In the genomic region with DNA sequence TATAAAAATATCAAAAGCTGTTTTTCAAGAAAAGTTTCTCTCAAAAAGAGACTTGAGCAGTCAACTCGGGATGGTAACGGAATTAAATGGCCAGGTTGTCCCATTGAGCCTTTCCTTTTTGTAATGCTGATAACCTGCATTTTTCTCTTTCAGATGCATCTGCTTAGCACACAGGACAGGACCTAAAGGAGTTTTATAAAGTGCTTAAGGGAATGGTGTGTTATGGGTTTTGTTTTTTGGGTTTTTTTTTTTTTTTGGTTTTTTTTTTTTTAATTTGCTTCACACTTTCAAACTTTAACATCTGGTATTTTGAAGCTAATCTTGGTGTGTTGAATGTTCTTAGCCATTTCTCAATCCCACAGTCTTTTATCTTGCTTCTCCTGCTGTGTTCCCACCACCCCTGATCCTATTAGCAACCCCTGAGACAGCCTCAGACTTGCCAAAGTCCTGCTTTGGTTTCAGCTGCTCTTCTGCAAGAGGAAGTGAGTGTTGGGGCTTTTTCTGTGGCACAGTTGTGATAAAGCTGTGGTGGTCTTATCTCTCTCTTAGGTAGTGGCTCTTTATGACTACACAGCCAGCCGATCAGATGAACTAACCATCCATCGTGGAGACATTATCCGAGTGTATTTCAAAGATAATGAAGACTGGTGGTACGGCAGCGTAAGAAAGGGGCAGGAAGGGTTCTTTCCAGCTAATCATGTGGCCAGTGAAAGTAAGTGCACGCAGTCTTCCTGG, we compare ENCODE assay signal across 8 mouse cellular contexts.
DNase-seq lines count a peak whose midpoint lies in the region; ATAC-seq and TF ChIP-seq lines count a peak whose summit lies in the region.

No protein-coding gene starts in this region.

- no peaks in the 10 kb centered on the region for H3K9me3 ChIP-seq in midbrain, embryonic 10.5 days (replicated peaks)
- no peaks in the 10 kb centered on the region for H3K9me3 ChIP-seq in midbrain, postnatal 0 days (ENCODE audit: low read length)
- no peaks in the 10 kb centered on the region for H3K9me3 ChIP-seq in megakaryocyte, embryonic 14.5 days

- no peak for ATAC-seq in midbrain, postnatal 0 days (ENCODE audit: low FRiP score)
- peak; percentile 10; the same call in 1 of the 2 replicates for ATAC-seq in erythroid progenitor cell, adult 5-6 weeks (replicated peaks; ENCODE audit: low FRiP score, poor library complexity, severe bottlenecking)
- no peak for ATAC-seq in activated CD4-positive, CD25-positive, alpha-beta regulatory T cell, adult 4 months

- TF ChIP-seq CTCF in midbrain, postnatal 0 days (IDR thresholded peaks at IDR 0.05): no peak

- peaks cover 23% of the 10 kb centered on the region for H3K27me3 ChIP-seq in midbrain, embryonic 10.5 days (ENCODE audit: low read depth, poor library complexity, severe bottlenecking)
- no peaks in the 10 kb centered on the region for H3K27me3 ChIP-seq in midbrain, postnatal 0 days (ENCODE audit: insufficient read depth, low read length)
- H3K27me3 ChIP-seq in megakaryocyte, embryonic 14.5 days (replicated peaks): no peaks in the 10 kb centered on the region

- no peaks in the 10 kb centered on the region for H3K36me3 ChIP-seq in midbrain, embryonic 10.5 days
- peaks cover 17% of the 10 kb centered on the region for H3K36me3 ChIP-seq in midbrain, postnatal 0 days (ENCODE audit: insufficient read depth, low read length)
- peaks cover under 1% of the 10 kb centered on the region for H3K36me3 ChIP-seq in megakaryocyte, embryonic 14.5 days (replicated peaks; ENCODE audit: low read length)

- no peak overlapping the region for H3K27ac ChIP-seq in midbrain, embryonic 10.5 days (replicated peaks)
- no peak overlapping the region for H3K27ac ChIP-seq in midbrain, postnatal 0 days (ENCODE audit: low read depth, low read length)

- no peak overlapping the region for H3K4me2 ChIP-seq in midbrain, postnatal 0 days (ENCODE audit: low read depth, low read length, poor library complexity, severe bottlenecking)

- H3K4me1 ChIP-seq in midbrain, embryonic 10.5 days: peaks cover 30% of the 10 kb centered on the region
- H3K4me1 ChIP-seq in midbrain, postnatal 0 days (ENCODE audit: insufficient read depth, low read length): no peaks in the 10 kb centered on the region
- H3K4me1 ChIP-seq in megakaryocyte, embryonic 14.5 days: peaks cover 69% of the 10 kb centered on the region

- WGBS in midbrain, embryonic 10.5 days: 6% methylated on average over 8 of the region's 8 CpGs
- 25% methylated on average over 8 of the region's 8 CpGs for WGBS in midbrain, postnatal 0 days

- peak; percentile 16 for DNase-seq in midbrain, embryonic 10.5 days (ENCODE audit: low spot score)
- DNase-seq in midbrain, postnatal 0 days (ENCODE audit: low spot score): no peak
- DNase-seq in ZHBTc4 (ENCODE audit: low read depth, low spot score): peak; percentile 55
- DNase-seq in right cerebral cortex, postnatal 14 days: no peak
- DNase-seq in kidney, postnatal 14 days: no peak

- no peak overlapping the region for H3K9ac ChIP-seq in midbrain, postnatal 0 days (replicated peaks; ENCODE audit: low read length, poor library complexity, severe bottlenecking)

- H3K4me3 ChIP-seq in midbrain, embryonic 10.5 days: peak overlapping the region; percentile 40
- H3K4me3 ChIP-seq in midbrain, postnatal 0 days (ENCODE audit: low read depth, low read length): no peak overlapping the region
- H3K4me3 ChIP-seq in megakaryocyte, embryonic 14.5 days (replicated peaks): peak overlapping the region; percentile 85

Comparison
In these comparisons a context has a peak if more than half of its experiments do, and no peak if none do; other contexts are left out.
1. DNase-seq: peak in midbrain, embryonic 10.5 days (single experiment) and ZHBTc4 (single experiment); none in midbrain, postnatal 0 days (single experiment), right cerebral cortex, postnatal 14 days (single experiment) and kidney, postnatal 14 days (single experiment).